Mouse (Mus musculus): Measurements from ENCODE around the gene Nudt13. TPM values are rescaled to one million over a fixed set of nuclear protein-coding genes. Genes with fewer than 3 reads are reported as not detected.
"Not testable (repeated sequence)": the region's sequence is repeated elsewhere in the genome, so short reads cannot be mapped to it uniquely, and the experiment has no call there.

Gene Nudt13
- polyA plus RNA-seq, 1 experiment from 2014 or later, result 17.4 TPM

DNA sequence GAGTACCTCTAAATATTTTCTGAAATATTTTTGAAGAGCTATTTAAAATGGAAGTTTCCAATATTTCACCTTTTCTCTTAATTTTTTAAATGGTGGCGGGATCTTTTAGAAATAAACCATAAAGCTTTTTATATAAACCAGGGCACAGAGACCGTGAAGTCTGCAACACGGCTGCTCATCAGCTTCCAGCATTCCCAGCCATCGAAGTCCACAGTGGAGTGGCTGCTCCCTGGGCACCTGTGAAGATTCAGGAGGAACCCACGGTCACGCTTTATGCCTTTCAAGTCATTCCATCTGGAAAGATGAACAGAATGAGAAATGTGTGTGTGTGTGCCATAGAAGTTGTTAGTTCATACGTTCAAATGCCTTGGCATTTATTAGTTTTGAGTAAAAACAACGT lies 450 bp downstream of the Nudt13 start:
- Histone ChIP-seq H3K9me3 (replicated peaks) (no peaks in the 10 kb centered on the region), H3K36me3 (no peaks in the 10 kb centered on the region), H3K4me3 (replicated peaks) (peak overlapping the region; percentile 65), H3K27ac (no peak overlapping the region), H3K4me1 (peaks cover 6% of the 10 kb centered on the region), H3K9ac (peak overlapping the region; percentile 45), H3K27me3 (no peaks in the 10 kb centered on the region), H3K4me2 (peak overlapping the region; percentile 65)
- WGBS, result 40% methylated on average over 8 of the region's 8 CpGs
- no peak; the same call in 1 of the 2 replicates for ATAC-seq (replicated peaks; ENCODE audit: low FRiP score)

DNA sequence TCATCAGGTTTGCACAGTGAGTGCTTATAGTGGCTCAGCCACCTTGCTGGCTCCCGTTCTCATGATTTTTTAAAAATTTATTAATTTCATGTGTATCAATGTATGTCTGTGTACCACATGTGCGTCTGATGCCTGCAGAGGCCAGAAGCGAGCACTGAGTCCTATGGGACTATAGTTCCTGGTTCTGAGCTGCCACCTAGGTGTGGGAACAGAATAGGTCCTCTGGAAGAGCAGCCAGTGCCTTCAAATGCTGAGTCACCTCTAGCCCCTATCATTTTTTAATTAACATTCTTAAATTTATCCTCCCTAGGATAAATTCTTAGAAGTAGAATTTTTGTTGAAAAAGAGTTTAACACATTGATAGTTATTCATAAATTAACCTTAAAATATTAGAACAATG lies 3.1 kb downstream of the Nudt13 start:
- Histone ChIP-seq H3K27ac (no peak overlapping the region), H3K27me3 (no peaks in the 10 kb centered on the region), H3K4me3 (replicated peaks) (no peak overlapping the region), H3K4me2 (no peak overlapping the region), H3K9me3 (replicated peaks) (no peaks in the 10 kb centered on the region), H3K4me1 (peaks cover 6% of the 10 kb centered on the region), H3K9ac (no peak overlapping the region), H3K36me3 (0 out of 2 replicates have a peak, but pooled peaks cover 5% of the 10 kb centered on the region)
- no peak for ATAC-seq (replicated peaks; ENCODE audit: low FRiP score)
- WGBS, result 88% methylated on average over 3 of the region's 3 CpGs

DNA sequence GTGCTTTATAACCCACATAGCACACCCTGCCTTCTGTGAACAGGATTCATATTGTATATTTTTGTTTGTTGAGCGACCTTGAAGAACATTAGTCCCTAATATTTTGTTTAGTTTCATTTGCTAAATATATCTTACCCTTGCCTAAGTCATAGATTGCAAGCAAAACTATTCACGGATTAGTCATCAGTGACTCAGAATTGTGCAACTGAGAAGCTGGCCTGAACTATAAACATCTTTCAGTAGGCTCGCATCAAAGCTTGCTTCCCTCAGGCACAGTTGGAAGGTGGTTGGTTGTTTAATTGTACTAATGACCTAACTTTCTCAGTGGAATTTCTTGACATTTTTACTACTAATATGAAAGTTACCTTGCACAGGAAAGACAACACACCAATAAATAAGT lies 3.6 kb downstream of the Nudt13 start:
- Histone ChIP-seq H3K4me1 (peaks cover 6% of the 10 kb centered on the region), H3K9me3 (replicated peaks) (no peaks in the 10 kb centered on the region), H3K9ac (no peak overlapping the region), H3K27me3 (no peaks in the 10 kb centered on the region), H3K27ac (no peak overlapping the region), H3K36me3 (0 out of 2 replicates have a peak, but pooled peaks cover 5% of the 10 kb centered on the region), H3K4me2 (no peak overlapping the region), H3K4me3 (replicated peaks) (no peak overlapping the region)
- ATAC-seq (replicated peaks; ENCODE audit: low FRiP score), result no peak
- WGBS, result 78% methylated on average over 3 of the region's 3 CpGs

DNA sequence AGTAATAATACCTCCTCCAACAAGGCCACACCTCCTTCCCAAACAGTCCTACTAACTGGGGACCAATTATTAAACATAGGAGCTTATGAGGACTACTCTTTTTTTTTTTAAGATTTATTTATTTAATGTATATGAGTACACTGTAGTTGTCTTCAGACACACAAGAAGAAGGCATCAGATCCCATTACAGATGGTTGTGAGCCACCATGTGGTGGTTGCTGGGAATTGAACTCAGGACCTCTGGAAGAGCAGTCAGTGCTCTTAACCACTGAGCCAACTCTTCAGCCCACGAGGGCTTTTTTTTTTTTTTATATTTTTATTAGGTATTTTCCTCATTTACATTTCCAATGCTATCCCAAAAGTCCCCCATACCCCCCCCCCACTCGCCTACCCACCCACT lies 10.6 kb downstream of the Nudt13 start:
- WGBS, result 69% methylated on average over 2 of the region's 2 CpGs
- H3K9me3 ChIP-seq (replicated peaks); H3K9ac ChIP-seq; H3K27ac ChIP-seq; H3K27me3 ChIP-seq; H3K4me2 ChIP-seq; H3K4me1 ChIP-seq; H3K4me3 ChIP-seq (replicated peaks); ATAC-seq (replicated peaks; ENCODE audit: low FRiP score): not testable (repeated sequence)
- peaks cover 41% of the 10 kb centered on the region for H3K36me3 ChIP-seq

DNA sequence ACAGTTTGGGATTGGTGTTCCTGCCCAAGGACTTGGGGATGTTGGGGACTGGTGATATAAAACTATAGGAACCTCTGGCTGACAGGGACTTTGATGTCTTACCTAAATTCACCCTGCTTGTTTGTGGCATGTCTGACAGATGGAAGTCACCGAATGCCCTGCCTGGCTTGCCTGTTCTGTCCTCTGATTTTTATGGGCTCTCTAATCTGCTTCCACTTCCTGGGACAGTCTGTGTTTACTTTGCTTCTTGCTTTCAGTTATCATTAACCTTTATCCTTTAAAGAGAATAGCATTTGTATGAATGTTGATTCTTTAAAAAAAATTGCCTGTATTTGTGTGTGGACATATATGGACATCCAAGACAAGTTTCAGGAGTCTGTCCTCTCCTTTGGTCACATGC lies 20.6 kb downstream of the Nudt13 start:
- Histone ChIP-seq H3K4me1 (no peaks in the 10 kb centered on the region), H3K27me3 (no peaks in the 10 kb centered on the region), H3K27ac (no peak overlapping the region), H3K4me2 (no peak overlapping the region), H3K9me3 (replicated peaks) (no peaks in the 10 kb centered on the region), H3K4me3 (replicated peaks) (no peak overlapping the region), H3K9ac (no peak overlapping the region), H3K36me3 (peaks cover 55% of the 10 kb centered on the region)
- no peak for ATAC-seq (replicated peaks; ENCODE audit: low FRiP score)
- 44% methylated on average over 1 of the region's 1 CpGs for WGBS

DNA sequence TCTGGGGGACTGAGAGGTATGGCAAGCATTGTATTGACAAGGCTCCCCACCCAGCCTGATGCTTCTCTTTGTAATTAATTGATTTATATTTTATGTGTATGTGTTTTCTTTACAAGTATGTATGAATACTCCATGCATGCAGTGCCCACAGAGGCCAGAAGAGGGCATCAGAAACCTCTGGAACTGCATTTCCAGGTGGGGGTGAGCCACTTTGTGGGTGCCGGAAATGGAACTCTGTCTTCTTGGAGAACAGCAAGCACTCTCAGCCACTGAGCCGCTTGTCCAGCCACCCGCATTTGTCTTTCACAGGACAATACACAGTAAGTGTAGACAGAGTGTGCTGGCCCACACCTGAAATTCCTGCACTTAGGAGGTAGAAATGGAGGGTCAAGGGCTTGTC lies 24.9 kb downstream of the Nudt13 start:
- Histone ChIP-seq H3K36me3 (peaks cover 73% of the 10 kb centered on the region), H3K4me1 (no peaks in the 10 kb centered on the region), H3K9ac (no peak overlapping the region), H3K27ac (no peak overlapping the region), H3K27me3 (no peaks in the 10 kb centered on the region), H3K4me3 (replicated peaks) (no peak overlapping the region), H3K4me2 (no peak overlapping the region), H3K9me3 (replicated peaks) (no peaks in the 10 kb centered on the region)
- WGBS, result 87% methylated on average over 3 of the region's 3 CpGs
- no peak for ATAC-seq (replicated peaks; ENCODE audit: low FRiP score)

DNA sequence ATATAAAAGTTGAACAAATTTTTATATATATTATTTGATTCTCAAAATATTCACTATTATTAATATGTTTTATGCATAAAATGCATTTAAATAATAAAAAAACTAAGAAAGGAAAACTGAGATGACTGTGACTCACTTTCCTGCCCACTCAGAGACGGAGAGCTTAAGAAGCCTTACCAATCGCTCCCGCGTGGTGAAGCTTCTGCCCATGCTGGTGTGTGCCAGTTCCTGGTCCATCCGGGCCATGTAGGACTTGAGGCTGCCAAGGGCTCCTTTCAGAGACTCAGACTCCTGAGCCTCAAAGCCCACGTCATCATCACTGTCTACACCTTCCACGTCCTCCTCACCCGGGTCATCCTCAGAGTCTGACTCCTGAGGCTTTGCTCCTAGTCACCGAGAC lies 29.7 kb downstream of the Nudt13 start:
- Histone ChIP-seq H3K9ac (no peak overlapping the region), H3K36me3 (peaks cover 91% of the 10 kb centered on the region), H3K4me2 (no peak overlapping the region), H3K4me3 (replicated peaks) (no peak overlapping the region), H3K9me3 (replicated peaks) (no peaks in the 10 kb centered on the region), H3K27ac (no peak overlapping the region), H3K4me1 (no peaks in the 10 kb centered on the region), H3K27me3 (no peaks in the 10 kb centered on the region)
- ATAC-seq (replicated peaks; ENCODE audit: low FRiP score), result no peak
- 95% methylated on average over 9 of the region's 9 CpGs for WGBS

DNA sequence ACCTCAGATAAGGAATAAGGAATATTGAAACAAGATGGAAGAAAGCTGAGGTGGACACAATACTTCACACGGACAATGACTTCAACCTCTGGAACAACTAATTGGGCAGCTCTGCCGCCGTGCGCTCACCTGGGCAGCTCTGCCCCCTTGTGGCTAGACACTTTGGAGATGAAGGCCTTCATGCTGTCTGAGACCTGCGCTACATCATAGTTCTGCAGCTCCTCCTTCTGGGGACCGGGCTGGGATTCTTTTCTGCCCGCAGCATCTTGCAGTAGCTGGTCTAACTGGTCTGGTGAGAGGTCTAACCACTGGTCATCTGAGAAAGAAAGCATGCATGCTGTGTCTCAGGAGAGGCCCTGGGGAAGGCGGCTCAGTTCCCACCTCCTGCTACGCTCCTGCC lies 34.0 kb downstream of the Nudt13 start:
- Histone ChIP-seq H3K4me2 (no peak overlapping the region), H3K9me3 (replicated peaks) (no peaks in the 10 kb centered on the region), H3K36me3 (peaks cover 91% of the 10 kb centered on the region), H3K4me1 (no peaks in the 10 kb centered on the region), H3K9ac (no peak overlapping the region), H3K27ac (no peak overlapping the region), H3K27me3 (no peaks in the 10 kb centered on the region), H3K4me3 (replicated peaks) (no peak overlapping the region)
- 73% methylated on average over 9 of the region's 9 CpGs for WGBS
- peak; percentile 52; the same call in 1 of the 2 replicates for ATAC-seq (replicated peaks; ENCODE audit: low FRiP score)

DNA sequence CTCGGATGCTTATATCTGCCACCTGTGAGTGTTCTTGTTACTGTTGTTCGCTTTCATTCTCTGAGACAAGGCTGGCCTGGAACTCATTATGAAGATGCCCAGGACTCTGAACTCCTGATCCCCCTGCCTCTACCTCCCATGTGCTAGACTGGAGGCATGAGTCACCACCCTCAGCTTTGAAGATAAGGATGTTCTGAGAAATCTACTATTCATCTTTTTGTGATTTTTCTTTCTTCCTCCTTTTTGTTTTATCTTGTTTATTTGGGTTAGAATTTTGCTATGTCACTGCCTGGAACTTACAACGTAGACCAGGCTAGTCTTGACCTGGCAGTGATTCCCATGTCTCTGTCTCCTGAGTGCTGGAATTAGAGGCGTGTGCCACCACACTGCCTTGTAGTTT lies 36.8 kb downstream of the Nudt13 start:
- Histone ChIP-seq H3K4me2 (no peak overlapping the region), H3K9ac (no peak overlapping the region), H3K27me3 (no peaks in the 10 kb centered on the region), H3K27ac (no peak overlapping the region), H3K4me1 (no peaks in the 10 kb centered on the region), H3K9me3 (replicated peaks) (no peaks in the 10 kb centered on the region), H3K4me3 (replicated peaks) (no peak overlapping the region), H3K36me3 (peaks cover 91% of the 10 kb centered on the region)
- 92% methylated on average over 4 of the region's 4 CpGs for WGBS
- no peak for ATAC-seq (replicated peaks; ENCODE audit: low FRiP score)

DNA sequence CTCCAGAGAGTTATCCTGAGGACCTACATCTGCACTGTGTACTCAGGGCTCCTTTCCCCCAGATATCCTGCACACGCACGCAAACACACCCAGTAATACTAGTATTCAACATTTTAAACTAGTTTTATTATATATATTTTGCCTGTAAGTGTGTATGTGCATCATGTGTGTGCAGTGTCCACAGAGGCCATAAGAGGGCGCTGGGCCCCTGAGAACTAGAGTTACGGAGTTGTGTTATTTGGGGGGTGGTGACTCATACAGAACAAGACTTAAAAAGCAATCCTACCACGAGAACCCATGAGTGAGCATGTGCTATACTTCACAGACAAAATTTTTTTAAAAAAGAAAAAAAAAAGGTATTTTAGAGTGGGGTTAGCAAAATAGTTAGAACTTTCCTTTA lies 44.9 kb downstream of the Nudt13 start:
- WGBS, result 97% methylated on average over 5 of the region's 5 CpGs
- Histone ChIP-seq H3K4me1 (no peaks in the 10 kb centered on the region), H3K36me3 (peaks cover 72% of the 10 kb centered on the region), H3K27ac (no peak overlapping the region), H3K9ac (no peak overlapping the region), H3K4me2 (no peak overlapping the region), H3K9me3 (replicated peaks) (no peaks in the 10 kb centered on the region), H3K27me3 (no peaks in the 10 kb centered on the region), H3K4me3 (replicated peaks) (no peak overlapping the region)
- no peak for ATAC-seq (replicated peaks; ENCODE audit: low FRiP score)

DNA sequence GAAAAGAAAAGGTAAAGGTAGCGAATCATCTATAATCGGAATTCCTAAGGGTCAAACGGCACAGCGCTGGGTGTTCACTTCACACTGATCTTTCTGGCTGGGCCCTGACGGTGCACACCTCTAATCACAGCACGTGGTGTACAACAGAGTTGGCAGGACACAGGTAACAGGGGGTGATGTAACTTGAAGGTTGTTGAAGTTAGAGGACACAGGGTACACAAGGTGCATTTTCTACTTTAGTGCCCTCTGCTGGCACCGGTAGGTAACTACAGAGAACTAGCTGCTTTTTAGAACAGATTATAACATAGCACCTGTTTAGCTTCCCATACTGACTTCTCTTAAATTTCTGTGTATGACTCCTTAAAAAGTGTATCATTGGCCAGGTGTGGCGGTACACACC lies 45.7 kb downstream of the Nudt13 start:
- H3K27ac ChIP-seq, result no peak overlapping the region
- H3K9me3 ChIP-seq (replicated peaks), result no peaks in the 10 kb centered on the region
- no peaks in the 10 kb centered on the region for H3K27me3 ChIP-seq
- no peak overlapping the region for H3K9ac ChIP-seq
- H3K4me1 ChIP-seq, result no peaks in the 10 kb centered on the region
- no peak overlapping the region for H3K4me3 ChIP-seq (replicated peaks)
- H3K4me2 ChIP-seq, result no peak overlapping the region
- H3K36me3 ChIP-seq, result peaks cover 73% of the 10 kb centered on the region
- 87% methylated on average over 8 of the region's 8 CpGs for WGBS
- ATAC-seq (replicated peaks; ENCODE audit: low FRiP score), result no peak

DNA sequence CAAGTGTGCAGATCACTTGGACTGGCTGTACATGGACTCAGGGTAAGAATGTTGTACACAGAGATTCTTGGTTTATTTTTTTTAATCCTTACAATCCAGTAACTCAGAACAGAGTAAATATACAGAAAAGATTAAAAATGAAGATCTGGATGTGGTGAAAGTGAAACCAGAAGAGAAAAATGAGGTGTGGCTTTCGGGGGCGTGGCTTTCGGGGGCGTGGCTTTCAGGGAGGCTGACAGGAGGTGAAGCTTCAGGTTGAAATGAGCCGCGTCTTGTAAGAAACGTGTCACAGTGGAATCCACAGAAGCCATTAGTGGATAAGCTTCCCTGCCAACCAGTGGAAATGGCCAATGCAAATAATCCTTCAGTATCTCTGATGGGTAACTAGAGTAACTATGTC lies 46.4 kb downstream of the Nudt13 start:
- no peak for ATAC-seq (replicated peaks; ENCODE audit: low FRiP score)
- Histone ChIP-seq H3K9ac (no peak overlapping the region), H3K4me2 (no peak overlapping the region), H3K9me3 (replicated peaks) (no peaks in the 10 kb centered on the region), H3K4me1 (0 out of 2 replicates have a peak, but pooled peaks cover 2% of the 10 kb centered on the region), H3K27ac (no peak overlapping the region), H3K27me3 (no peaks in the 10 kb centered on the region), H3K4me3 (replicated peaks) (no peak overlapping the region), H3K36me3 (peaks cover 73% of the 10 kb centered on the region)
- 79% methylated on average over 7 of the region's 7 CpGs for WGBS

DNA sequence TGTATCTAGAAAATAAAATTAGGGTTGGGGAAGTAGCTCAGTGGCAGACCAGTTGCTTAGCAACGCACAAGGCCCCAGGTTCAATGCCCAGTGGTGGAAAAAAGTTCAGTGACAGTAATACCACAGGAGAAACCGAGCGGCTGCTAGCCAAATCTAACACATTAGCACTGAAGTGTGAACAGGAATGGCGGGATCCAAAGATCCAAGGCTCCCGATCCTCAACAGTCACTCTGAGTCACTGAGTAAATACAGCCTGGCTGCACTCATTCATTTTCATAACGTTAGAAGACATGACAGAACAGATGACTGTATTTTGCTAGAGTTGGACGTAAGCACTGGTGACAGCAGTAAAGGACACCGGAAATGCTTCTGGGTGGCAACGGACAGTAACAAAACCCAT lies 51.4 kb downstream of the Nudt13 start:
- H3K4me1 ChIP-seq, result peaks cover 23% of the 10 kb centered on the region
- H3K9ac ChIP-seq, result no peak overlapping the region
- no peaks in the 10 kb centered on the region for H3K9me3 ChIP-seq (replicated peaks)
- H3K4me2 ChIP-seq, result no peak overlapping the region
- peaks cover 45% of the 10 kb centered on the region for H3K36me3 ChIP-seq
- H3K27ac ChIP-seq, result no peak overlapping the region
- 83% methylated on average over 9 of the region's 9 CpGs for WGBS
- ATAC-seq (replicated peaks; ENCODE audit: low FRiP score), result no peak
- no peak overlapping the region for H3K4me3 ChIP-seq (replicated peaks)
- no peaks in the 10 kb centered on the region for H3K27me3 ChIP-seq

Data from kidney, embryonic 15.5 days (tissue).